Mouse (Mus musculus) brain, embryonic 14.5 days (tissue): ENCODE measurements around the gene Fbxl17.

ENCODE experiments used
- CTCF ChIP-seq: fragments of 200-500 bp; IDR thresholded peaks from 2 replicates; pipeline ENCODE4 v1.5.1; 2012; ENCODE audit warnings: inconsistent platforms, mild to moderate bottlenecking, moderate library complexity, borderline replicate concordance; ENCODE audit not compliant: insufficient read depth, insufficient read length; ENCODE audit errors: extremely low read depth
- POLR2A ChIP-seq: fragments of 200-500 bp; IDR thresholded peaks from 2 replicates; pipeline ENCODE4 v1.6.1; 2012; ENCODE audit warnings: mild to moderate bottlenecking, inconsistent platforms, borderline replicate concordance; ENCODE audit not compliant: poor library complexity, insufficient read depth, insufficient read length, severe bottlenecking; ENCODE audit errors: extremely low read depth

GRCm38 (mm10) chr17:63077509-63077908 lies 422.3 kb downstream of the Fbxl17 start:
- TF ChIP-seq CTCF (no peak), POLR2A (no peak)
